Mouse (Mus musculus): ENCODE results near the gene Mpp3.

DNA sequence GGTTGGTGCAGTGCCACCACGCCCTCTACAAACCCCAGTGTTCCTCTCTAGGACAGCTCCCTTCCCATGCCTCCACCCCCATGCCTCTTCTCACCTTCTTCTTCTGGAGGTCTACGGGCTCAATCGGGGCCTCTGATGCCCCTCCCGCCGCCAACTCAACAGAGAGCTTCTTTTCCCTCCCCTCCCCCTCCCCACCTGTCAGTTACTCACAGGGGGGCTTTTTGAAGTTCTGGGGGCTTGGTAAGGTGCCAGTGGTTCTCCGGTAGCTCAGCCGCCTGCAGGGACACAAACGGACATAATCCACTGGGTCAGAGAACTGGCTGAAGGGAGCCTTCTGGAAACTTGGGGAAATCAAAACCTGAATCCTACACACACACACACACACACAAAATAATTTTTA, 16.8 kb downstream of the Mpp3 start:
- TF ChIP-seq POLR2A (IDR thresholded peaks at IDR 0.05; ENCODE audit: insufficient read length, low read depth) (no peak), TCF12 (IDR thresholded peaks at IDR 0.05; ENCODE audit: insufficient read depth, poor library complexity, severe bottlenecking) (no peak), USF1 (IDR thresholded peaks at IDR 0.05; ENCODE audit: low read depth) (no peak), MAX (IDR thresholded peaks at IDR 0.05; ENCODE audit: low read depth) (no peak)
